Mouse (Mus musculus): ENCODE measurements around the gene Sh3rf1.

- no peak for TF ChIP-seq CTCF (conservative IDR thresholded peaks at IDR 0.05; ENCODE audit: low read length)
- no peak for TF ChIP-seq NANOG (IDR thresholded peaks at IDR 0.05; ENCODE audit: borderline replicate concordance, low read length)
These were observed 45.7 kb upstream of the Sh3rf1 start for GRCm38 (mm10) chr8:61177680-61178593.

All from E14TG2a.4 (cell line).